Mouse (Mus musculus) frontal cortex, postnatal 14 days (tissue): ENCODE results near the gene Gas6.
A peak's percentile ranks its signal among the peaks of the same experiment; 100 is the strongest.

ENCODE experiments used
- DNase-seq, 2 experiments: peaks; one replicate each; pipeline ENCODE4 v3.0.0; 2022; ENCODE audit warnings: low spot score in 2 of 2

Gas6 gene

GRCm38 (mm10) chr8:13493858-13494631 lies at the start of gene Gas6:
TSS of gene Gas6 (minus strand) at chr8:13494490.
- peak in 1 of 2 experiments; percentile 52 for DNase-seq

GRCm38 (mm10) chr8:13541526-13541925 lies 47.2 kb upstream of the Gas6 start:
- DNase-seq: no peak

- no peak for DNase-seq
Measured at GRCm38 (mm10) chr8:13540122-13540521, 45.8 kb upstream of the Gas6 start.

GRCm38 (mm10) chr8:13538821-13539220 lies 44.5 kb upstream of the Gas6 start:
- peak; percentile 34 to 58 for DNase-seq

GRCm38 (mm10) chr8:13537102-13537501 lies 42.8 kb upstream of the Gas6 start:
- DNase-seq: no peak

- no peak for DNase-seq
Measured at GRCm38 (mm10) chr8:13533123-13533522, 38.8 kb upstream of the Gas6 start.

GRCm38 (mm10) chr8:13531602-13532171 lies 37.4 kb upstream of the Gas6 start:
- DNase-seq: no peak

- peak; percentile 66 to 76 for DNase-seq
Measured at GRCm38 (mm10) chr8:13530941-13531340, 36.7 kb upstream of the Gas6 start.

- DNase-seq: no peak
Measured at GRCm38 (mm10) chr8:13530401-13530800, 36.1 kb upstream of the Gas6 start.

- DNase-seq: peak; percentile 55 to 67
Measured at GRCm38 (mm10) chr8:13529891-13530316, 35.6 kb upstream of the Gas6 start.

GRCm38 (mm10) chr8:13529011-13529840 lies 34.9 kb upstream of the Gas6 start:
- DNase-seq: no peak

- no peak for DNase-seq
Measured at GRCm38 (mm10) chr8:13521392-13521791, 27.1 kb upstream of the Gas6 start.

GRCm38 (mm10) chr8:13520349-13520748 lies 26.1 kb upstream of the Gas6 start:
- no peak for DNase-seq

GRCm38 (mm10) chr8:13519503-13519902 lies 25.2 kb upstream of the Gas6 start:
- no peak for DNase-seq

GRCm38 (mm10) chr8:13517284-13517781 lies 23.0 kb upstream of the Gas6 start:
- no peak for DNase-seq

- DNase-seq: no peak
Measured at GRCm38 (mm10) chr8:13516728-13517127, 22.4 kb upstream of the Gas6 start.

GRCm38 (mm10) chr8:13516011-13516442 lies 21.7 kb upstream of the Gas6 start:
- DNase-seq: no peak

GRCm38 (mm10) chr8:13513556-13514370 lies 19.5 kb upstream of the Gas6 start:
- no peak for DNase-seq

- no peak for DNase-seq
Measured at GRCm38 (mm10) chr8:13512677-13513076, 18.4 kb upstream of the Gas6 start.

GRCm38 (mm10) chr8:13512016-13512415 lies 17.7 kb upstream of the Gas6 start:
- DNase-seq: no peak

- no peak for DNase-seq
Measured at GRCm38 (mm10) chr8:13507284-13507937, 13.1 kb upstream of the Gas6 start.
